ENCODE assay signal across 9 mouse cellular contexts in the genomic region with DNA sequence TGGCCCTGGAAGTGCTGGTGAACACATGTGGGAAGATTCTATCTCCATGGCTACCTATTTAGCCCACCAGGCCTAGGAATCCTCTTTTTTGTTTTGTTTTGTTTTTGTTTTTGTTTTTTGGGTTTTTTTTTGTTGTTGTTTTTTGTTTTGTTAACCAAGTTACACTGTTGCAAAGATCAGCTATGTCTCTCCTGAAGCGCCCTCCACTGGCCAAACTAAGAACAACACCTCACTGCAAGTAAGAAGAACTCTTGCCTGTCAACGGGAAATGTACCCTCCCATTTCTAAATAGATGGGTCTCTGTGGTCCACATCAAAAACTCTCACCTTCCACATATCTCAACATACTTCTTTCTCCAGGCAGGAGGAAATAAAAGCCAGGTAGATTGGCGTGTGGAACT. TPM values are rescaled to one million over a fixed set of nuclear protein-coding genes. Genes with fewer than 3 reads are reported as not detected.
DNase-seq lines count a peak whose midpoint lies in the region; ATAC-seq and TF ChIP-seq lines count a peak whose summit lies in the region.
"Had no signal": no experiment of that assay in that cellular context is flagged by ENCODE, and none has a peak within 500 bp of the region (broad histone marks: within the 10 kb centered on the region; RNA-seq: fewer than 3 reads in every experiment).

No protein-coding gene starts in this region.

- no peak overlapping the region for H3K9ac ChIP-seq in hindbrain, embryonic 11.5 days (ENCODE audit: low read depth, low read length)
- no peak overlapping the region for H3K9ac ChIP-seq in hindbrain, embryonic 16.5 days (ENCODE audit: low read depth, low read length)
- no peak overlapping the region for H3K9ac ChIP-seq in forebrain, embryonic 15.5 days (replicated peaks)
- H3K9ac ChIP-seq: embryonic facial prominence, embryonic 13.5 days had no signal

- intact Hi-C loops in left cerebral cortex, adult 2 months (cut with DNase I), result no loop called here

- no peak overlapping the region for H3K27ac ChIP-seq in hindbrain, embryonic 11.5 days (ENCODE audit: low read depth, low read length)
- H3K27ac ChIP-seq in hindbrain, embryonic 16.5 days (ENCODE audit: low read depth, low read length), result no peak overlapping the region
- H3K27ac ChIP-seq in left cerebral cortex, adult 2 months, result no peak overlapping the region
- no peak overlapping the region for H3K27ac ChIP-seq in forebrain, embryonic 15.5 days (replicated peaks)
- H3K27ac ChIP-seq: embryonic facial prominence, embryonic 13.5 days had no signal

- no peak overlapping the region for H3K4me3 ChIP-seq in hindbrain, embryonic 11.5 days (ENCODE audit: low read depth, low read length)
- H3K4me3 ChIP-seq in hindbrain, embryonic 16.5 days (ENCODE audit: low read length), result no peak overlapping the region
- no peak overlapping the region for H3K4me3 ChIP-seq in left cerebral cortex, adult 2 months
- no peak overlapping the region for H3K4me3 ChIP-seq in forebrain, embryonic 15.5 days

- no peaks in the 10 kb centered on the region for H3K36me3 ChIP-seq in hindbrain, embryonic 11.5 days (ENCODE audit: control insufficient read depth, insufficient read depth, low read length)
- H3K36me3 ChIP-seq in hindbrain, embryonic 16.5 days (ENCODE audit: control insufficient read depth, insufficient read depth, low read length), result no peaks in the 10 kb centered on the region
- no peaks in the 10 kb centered on the region for H3K36me3 ChIP-seq in forebrain, embryonic 15.5 days
- H3K36me3 ChIP-seq: embryonic facial prominence, embryonic 13.5 days had no signal

- H3K4me2 ChIP-seq in hindbrain, embryonic 11.5 days (replicated peaks; ENCODE audit: low read depth, low read length), result no peak overlapping the region
- H3K4me2 ChIP-seq in hindbrain, embryonic 16.5 days (ENCODE audit: low read length), result no peak overlapping the region
- H3K4me2 ChIP-seq in forebrain, embryonic 15.5 days (replicated peaks), result no peak overlapping the region

- peak; percentile 77 for DNase-seq in hindbrain, embryonic 11.5 days (ENCODE audit: low spot score)
- DNase-seq in B cell, adult 2 months, result peak; percentile 73 to 76
- DNase-seq in R1 (ENCODE audit: low read depth, low spot score), result peak; percentile 86
- DNase-seq in embryo, embryonic 10 days (ENCODE audit: low spot score), result peak; percentile 66
- peak in 1 of 2 experiments; percentile 66 for DNase-seq in left cerebral cortex, adult 2 months (ENCODE audit: extremely low spot score in 1 of 2, low spot score in 2 of 2)
- DNase-seq in right cerebral cortex, postnatal 4 days, result peak; percentile 79

- ATAC-seq in hindbrain, embryonic 11.5 days (ENCODE audit: low FRiP score), result no peak
- ATAC-seq in hindbrain, embryonic 16.5 days, result no peak
- ATAC-seq in forebrain, embryonic 15.5 days (replicated peaks), result no peak

- H3K27me3 ChIP-seq in hindbrain, embryonic 11.5 days (ENCODE audit: control insufficient read depth, insufficient read depth, low read length), result peaks cover 60% of the 10 kb centered on the region
- H3K27me3 ChIP-seq in hindbrain, embryonic 16.5 days (replicated peaks; ENCODE audit: control insufficient read depth, insufficient read depth, low read length), result peaks cover 56% of the 10 kb centered on the region
- peaks cover 59% of the 10 kb centered on the region for H3K27me3 ChIP-seq in forebrain, embryonic 15.5 days

- no peaks in the 10 kb centered on the region; the same call in 1 of the 2 replicates for H3K4me1 ChIP-seq in hindbrain, embryonic 11.5 days (replicated peaks; ENCODE audit: control insufficient read depth, insufficient read depth, low read length)
- H3K4me1 ChIP-seq in hindbrain, embryonic 16.5 days (ENCODE audit: control insufficient read depth, insufficient read depth, low read depth, low read length), result peaks cover 8% of the 10 kb centered on the region
- peaks cover 19% of the 10 kb centered on the region for H3K4me1 ChIP-seq in forebrain, embryonic 15.5 days

- H3K9me3 ChIP-seq in hindbrain, embryonic 11.5 days (ENCODE audit: control insufficient read depth, low read length), result no peaks in the 10 kb centered on the region
- H3K9me3 ChIP-seq in hindbrain, embryonic 16.5 days (ENCODE audit: control insufficient read depth, low read length), result no peaks in the 10 kb centered on the region
- no peaks in the 10 kb centered on the region for H3K9me3 ChIP-seq in forebrain, embryonic 15.5 days
- H3K9me3 ChIP-seq: embryonic facial prominence, embryonic 13.5 days had no signal

- peak; percentile 65 for TF ChIP-seq CTCF in left cerebral cortex, adult 2 months (IDR thresholded peaks at IDR 0.05)

- 3% methylated on average over 3 of the region's 3 CpGs for WGBS in hindbrain, embryonic 11.5 days
- WGBS in hindbrain, embryonic 16.5 days, result 3% methylated on average over 3 of the region's 3 CpGs
- 6% methylated on average over 3 of the region's 3 CpGs for WGBS in forebrain, embryonic 15.5 days

RNA-seq across cellular contexts. Expression of a gene that starts 8.7 kb away (rescaled TPM):
- 0.50 and 1.6 TPM in 2 replicates for polyA plus RNA-seq in hindbrain, embryonic 11.5 days (2014; fragmentation: Nextera tagmentation; extraction: Ambion mirVana)
- 1.4 and 2.1 TPM in 2 replicates for polyA plus RNA-seq in hindbrain, embryonic 16.5 days (2015; fragmentation: Nextera tagmentation; extraction: Ambion mirVana)
- not detected for total RNA-seq in left cerebral cortex, adult 2 months (2021)
- polyA plus RNA-seq in forebrain, embryonic 15.5 days (2015; fragmentation: Nextera tagmentation; extraction: Ambion mirVana), result not detected in 2 replicates
- polyA plus RNA-seq: embryonic facial prominence, embryonic 13.5 days had no signal

RNA-seq across cellular contexts. Expression of a gene that starts 16.5 kb away (rescaled TPM):
- 1.3 and 3.0 TPM in 2 replicates for polyA plus RNA-seq in hindbrain, embryonic 11.5 days (2014; fragmentation: Nextera tagmentation; extraction: Ambion mirVana)
- 2.9 and 3.3 TPM in 2 replicates for polyA plus RNA-seq in hindbrain, embryonic 16.5 days (2015; fragmentation: Nextera tagmentation; extraction: Ambion mirVana)
- not detected for total RNA-seq in left cerebral cortex, adult 2 months (2021)
- 0.46 TPM in 1 of 2 replicates, not detected in the other for polyA plus RNA-seq in forebrain, embryonic 15.5 days (2015; fragmentation: Nextera tagmentation; extraction: Ambion mirVana)
- polyA plus RNA-seq: embryonic facial prominence, embryonic 13.5 days had no signal

RNA-seq across cellular contexts. Expression of a gene that starts 33.7 kb away (rescaled TPM):
- 1.2 TPM in 2 replicates for polyA plus RNA-seq in hindbrain, embryonic 11.5 days (2014; fragmentation: Nextera tagmentation; extraction: Ambion mirVana)
- polyA plus RNA-seq in hindbrain, embryonic 16.5 days (2015; fragmentation: Nextera tagmentation; extraction: Ambion mirVana), result 1.1 and 1.6 TPM in 2 replicates
- 1 to 10 TPM; 3.0 to 3.5 TPM for total RNA-seq in left cerebral cortex, adult 2 months (2021)
- polyA plus RNA-seq in forebrain, embryonic 15.5 days (2015; fragmentation: Nextera tagmentation; extraction: Ambion mirVana), result 0.59 and 0.67 TPM in 2 replicates
- polyA plus RNA-seq: embryonic facial prominence, embryonic 13.5 days had no signal

RNA-seq across cellular contexts. Expression of a gene that starts 47.0 kb away (rescaled TPM):
- polyA plus RNA-seq in hindbrain, embryonic 11.5 days (2014; fragmentation: Nextera tagmentation; extraction: Ambion mirVana), result 4.6 and 5.3 TPM in 2 replicates
- 8.4 and 9.4 TPM in 2 replicates for polyA plus RNA-seq in hindbrain, embryonic 16.5 days (2015; fragmentation: Nextera tagmentation; extraction: Ambion mirVana)
- 100 to 1,000 TPM; 365 to 389 TPM for total RNA-seq in left cerebral cortex, adult 2 months (2021)
- polyA plus RNA-seq in forebrain, embryonic 15.5 days (2015; fragmentation: Nextera tagmentation; extraction: Ambion mirVana), result 2.1 and 2.4 TPM in 2 replicates

RNA-seq across cellular contexts. Expression of a gene that starts 49.8 kb away (rescaled TPM):
- polyA plus RNA-seq in hindbrain, embryonic 11.5 days (2014; fragmentation: Nextera tagmentation; extraction: Ambion mirVana), result 0.20 and 0.35 TPM in 2 replicates
- 0.25 and 0.30 TPM in 2 replicates for polyA plus RNA-seq in hindbrain, embryonic 16.5 days (2015; fragmentation: Nextera tagmentation; extraction: Ambion mirVana)
- total RNA-seq in left cerebral cortex, adult 2 months (2021), result under 1 TPM; 0.45 to 0.72 TPM
- polyA plus RNA-seq in forebrain, embryonic 15.5 days (2015; fragmentation: Nextera tagmentation; extraction: Ambion mirVana), result 0.09 and 0.22 TPM in 2 replicates
